Comparison of ENCODE assay signal across 23 mouse cellular contexts in the genomic region with DNA sequence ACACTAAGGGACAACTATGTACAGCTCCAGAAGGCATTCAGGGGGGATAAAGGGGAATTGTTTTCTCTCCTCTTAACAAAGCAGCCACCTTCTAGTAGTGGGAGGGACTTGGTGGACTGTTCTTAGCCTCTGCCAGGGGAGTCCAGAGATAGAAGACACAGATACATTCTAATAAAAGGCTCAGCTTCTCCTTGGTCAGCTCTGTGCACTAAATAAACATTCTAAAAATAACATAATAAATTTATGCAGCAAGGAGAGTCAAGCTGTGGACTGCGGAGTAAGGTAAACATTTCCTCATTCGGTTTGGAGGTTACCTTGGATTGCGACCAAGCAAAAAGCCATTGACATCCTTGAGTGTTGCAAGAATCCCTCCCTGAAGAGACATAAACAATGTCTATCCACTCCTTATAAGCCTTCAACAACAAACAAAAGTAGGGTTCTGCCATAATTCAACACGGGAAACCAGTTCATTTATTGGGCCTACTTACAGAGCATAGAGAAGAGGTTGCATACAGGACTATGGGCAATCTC.
"Had no signal": no experiment of that assay in that cellular context is flagged by ENCODE, and none has a peak within 500 bp of the region (broad histone marks: within the 10 kb centered on the region; RNA-seq: fewer than 3 reads in every experiment).

No protein-coding gene starts in this region.

- ATAC-seq: hindbrain, postnatal 0 days; inflammation-experienced regulatory T-cells, adult 6 months; midbrain, embryonic 13.5 days; midbrain, embryonic 16.5 days had no signal

- H3K4me1 ChIP-seq: limb, embryonic 15.5 days; liver, embryonic 13.5 days; megakaryocyte, embryonic 14.5 days; midbrain, embryonic 13.5 days; neural tube, embryonic 13.5 days had no signal

- H3K9me3 ChIP-seq: limb, embryonic 12.5 days; limb, embryonic 15.5 days; liver, embryonic 13.5 days; lung, embryonic 15.5 days; midbrain, embryonic 10.5 days; midbrain, embryonic 13.5 days; neural tube, embryonic 13.5 days; stomach, embryonic 15.5 days had no signal

- H3K27ac ChIP-seq: hindbrain, postnatal 0 days; limb, embryonic 12.5 days; limb, embryonic 15.5 days; liver, embryonic 13.5 days; lung, embryonic 15.5 days; midbrain, embryonic 10.5 days; midbrain, embryonic 13.5 days; neural tube, embryonic 13.5 days; stomach, embryonic 15.5 days had no signal

- H3K4me2 ChIP-seq: limb, embryonic 12.5 days; limb, embryonic 15.5 days; liver, embryonic 13.5 days; lung, embryonic 15.5 days; midbrain, embryonic 13.5 days; neural tube, embryonic 13.5 days; stomach, embryonic 15.5 days had no signal

- H3K27me3 ChIP-seq: limb, embryonic 12.5 days; limb, embryonic 15.5 days; liver, embryonic 13.5 days; lung, embryonic 15.5 days; megakaryocyte, embryonic 14.5 days; midbrain, embryonic 13.5 days; stomach, embryonic 15.5 days had no signal

- DNase-seq: kidney, adult 18-20 months; kidney, postnatal 14 days; kidney, postnatal 4 days; left cerebral cortex, postnatal 4 days; liver, embryonic 13.5 days; retina, postnatal 1 day; right cerebral cortex, postnatal 25 days; spleen, adult 18-20 months; thymus, adult 2 months; thymus, postnatal 14 days; thymus, postnatal 4 days had no signal

- H3K9ac ChIP-seq: limb, embryonic 12.5 days; limb, embryonic 15.5 days; liver, embryonic 13.5 days; lung, embryonic 15.5 days; midbrain, embryonic 13.5 days; neural tube, embryonic 13.5 days; stomach, embryonic 15.5 days had no signal

- H3K4me3 ChIP-seq: limb, embryonic 12.5 days; limb, embryonic 15.5 days; liver, embryonic 13.5 days; lung, embryonic 15.5 days; megakaryocyte, embryonic 14.5 days; midbrain, embryonic 10.5 days; midbrain, embryonic 13.5 days; myocyte; neural tube, embryonic 13.5 days; stomach, embryonic 15.5 days had no signal

- H3K36me3 ChIP-seq: limb, embryonic 12.5 days; limb, embryonic 15.5 days; liver, embryonic 13.5 days; lung, embryonic 15.5 days; midbrain, embryonic 10.5 days; midbrain, embryonic 13.5 days; neural tube, embryonic 13.5 days; stomach, embryonic 15.5 days had no signal
